Mouse (Mus musculus) v-Abl transformed pro-B cells (cell line): ENCODE data around the gene Hist1h2ae.
"Not testable (repeated sequence)": the region's sequence is repeated elsewhere in the genome, so short reads cannot be mapped to it uniquely, and the experiment has no call there.

Experiments
- in situ Hi-C, 2 experiments: fragments of 400-800 bp; cut with MboI; formaldehyde crosslinking; loops; one replicate each; pipeline ENCODE4 v1.15.1; 2025; ENCODE audit not compliant: unreplicated experiment in 2 of 2

Hist1h2ae gene

GRCm38 (mm10) chr13:23551146-23551834, 19.7 kb downstream of the Hist1h2ae start, which contains the start of gene Hist1h4f:
Gene Hist1h4f (minus strand): TSS chr13:23551648.
- in situ Hi-C loops: loop anchor here (5.0 to 25.0 kb wide), 5 partner anchors 144 to 1796 kb away; partner anchors contain the start of genes Hist1h1t (in 1 of the 2), Hist1h2ak (in 1 of the 2), Hist1h2bb (in 1 of the 2) and Hist1h2bn (in 1 of the 2)

- in situ Hi-C loops: loop anchor here (5.0 to 25.0 kb wide), 5 partner anchors 144 to 1796 kb away; partner anchors contain the start of genes Hist1h1t (in 1 of the 2), Hist1h2ak (in 1 of the 2), Hist1h2bb (in 1 of the 2) and Hist1h2bn (in 1 of the 2)
These were observed 20.3 kb downstream of the Hist1h2ae start for GRCm38 (mm10) chr13:23550761-23551145.

- in situ Hi-C loops: no loop called here
These were observed 24.3 kb downstream of the Hist1h2ae start for GRCm38 (mm10) chr13:23546694-23547093.

- in situ Hi-C loops: not testable (repeated sequence)
These were observed 26.3 kb downstream of the Hist1h2ae start for GRCm38 (mm10) chr13:23544787-23545120.

GRCm38 (mm10) chr13:23543965-23544786, 26.8 kb downstream of the Hist1h2ae start, which contains the start of gene Hist1h3f:
Gene Hist1h3f (plus strand): TSS chr13:23544052.
- in situ Hi-C loops: no loop called here

GRCm38 (mm10) chr13:23542999-23543607, 27.9 kb downstream of the Hist1h2ae start, which contains the start of gene Hist1h2bh:
Gene Hist1h2bh (minus strand): TSS chr13:23543392.
- in situ Hi-C loops: not testable (repeated sequence)

- in situ Hi-C loops: not testable (repeated sequence)
These were observed 28.6 kb downstream of the Hist1h2ae start for GRCm38 (mm10) chr13:23542225-23542980.

- in situ Hi-C loops: no loop called here
These were observed 29.5 kb downstream of the Hist1h2ae start for GRCm38 (mm10) chr13:23541497-23541896.

GRCm38 (mm10) chr13:23539821-23540220, 31.2 kb downstream of the Hist1h2ae start:
- in situ Hi-C loops: not testable (repeated sequence)

- in situ Hi-C loops: no loop called here
These were observed 32.8 kb downstream of the Hist1h2ae start for GRCm38 (mm10) chr13:23538249-23538648.

GRCm38 (mm10) chr13:23537006-23537710, 33.9 kb downstream of the Hist1h2ae start:
- in situ Hi-C loops: no loop called here

- in situ Hi-C loops: no loop called here
These were observed 34.8 kb downstream of the Hist1h2ae start for GRCm38 (mm10) chr13:23536076-23536822.

- in situ Hi-C loops: not testable (repeated sequence)
These were observed 35.6 kb downstream of the Hist1h2ae start, which contains the start of gene Hist1h3g for GRCm38 (mm10) chr13:23535137-23536075. Gene Hist1h3g (plus strand): TSS chr13:23535422.

GRCm38 (mm10) chr13:23534368-23535131, 36.5 kb downstream of the Hist1h2ae start:
- in situ Hi-C loops: loop anchor here in 1 of 2 experiments (5.0 kb wide), 1 partner anchor 53 kb away; no protein-coding TSS in a partner anchor

GRCm38 (mm10) chr13:23533560-23534367, 37.3 kb downstream of the Hist1h2ae start, which contains the start of gene Hist1h2af:
Gene Hist1h2af (plus strand): TSS chr13:23533906.
- in situ Hi-C loops: loop anchor here in 1 of 2 experiments (5.0 kb wide), 1 partner anchor 54 kb away; no protein-coding TSS in a partner anchor
